Mouse (Mus musculus) neural tube, embryonic 12.5 days (tissue): ENCODE measurements at regions not wholly inside any gene's neighbourhood (a gene's known extent, or its start where the extent isn't known, plus 50 kb on each side); places are given as distances from the start of the nearest gene placed in this dataset.
"Not testable (repeated sequence)": the region's sequence is repeated elsewhere in the genome, so short reads cannot be mapped to it uniquely, and the experiment has no call there.

Experiments used
- ATAC-seq: fragments of 200-750 bp; cut with Nextera tagmentation; 2 replicates; pipeline ENCODE4 v1.8.0; 2017; ENCODE audit warnings: low read depth, mild to moderate bottlenecking, moderate TSS enrichment, moderate library complexity; ENCODE audit not compliant: low FRiP score
- H3K27ac ChIP-seq: fragments of 300-500 bp; sonication (generic); 2 replicates; pipeline ENCODE4 v1.5.1; 2016
- H3K27me3 ChIP-seq: fragments of 300-500 bp; sonication (generic); replicated peaks from 2 replicates; pipeline ENCODE4 v1.6.1; 2016; ENCODE audit warnings: mild to moderate bottlenecking
- H3K36me3 ChIP-seq: fragments of 300-500 bp; sonication (generic); 2 replicates; pipeline ENCODE4 v1.6.1; 2016; ENCODE audit warnings: mild to moderate bottlenecking
- H3K4me1 ChIP-seq: fragments of 300-500 bp; sonication (generic); 2 replicates; pipeline ENCODE4 v1.6.1; 2016
- H3K4me2 ChIP-seq: fragments of 300-500 bp; sonication (generic); replicated peaks from 2 replicates; pipeline ENCODE4 v1.6.1; 2016; ENCODE audit warnings: mild to moderate bottlenecking
- H3K4me3 ChIP-seq: fragments of 300-500 bp; sonication (generic); 2 replicates; pipeline ENCODE4 v1.5.1; 2016
- H3K9ac ChIP-seq: fragments of 300-500 bp; sonication (generic); 2 replicates; pipeline ENCODE4 v1.6.1; 2016; ENCODE audit warnings: mild to moderate bottlenecking
- H3K9me3 ChIP-seq: fragments of 300-500 bp; sonication (generic); 2 replicates; pipeline ENCODE4 v1.6.1; 2016; ENCODE audit warnings: mild to moderate bottlenecking
- WGBS: fragments of 180-500 bp; shearing (Covaris S2); methylation state at CpG from one replicate; pipeline ENCODE4 v1.1.7; 2016; 5-methylcytosine and 5-hydroxymethylcytosine counted together

DNA sequence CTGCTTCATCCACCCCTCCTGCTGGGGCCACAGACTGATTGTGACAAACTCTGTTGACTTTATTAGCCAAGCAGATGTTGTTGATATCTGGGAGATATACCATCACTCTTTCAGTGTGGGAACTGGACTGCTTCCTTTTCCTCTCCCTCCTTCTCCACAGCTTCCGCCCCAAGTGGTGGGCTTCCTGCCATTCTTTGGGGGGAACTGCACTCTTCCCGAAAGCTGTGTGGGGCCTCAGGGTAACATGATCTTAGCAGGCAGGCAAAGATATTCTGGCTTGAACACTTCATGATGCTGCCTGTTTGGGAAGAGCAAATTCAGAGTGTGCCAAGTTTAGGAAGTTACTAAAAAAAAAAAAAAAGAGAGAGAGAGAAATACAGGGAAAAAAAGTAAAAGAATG, 267.1 kb upstream of the Maf start:
- Histone ChIP-seq H3K4me1 (no peaks in the 10 kb centered on the region), H3K27me3 (no peaks in the 10 kb centered on the region), H3K9ac (no peak overlapping the region), H3K27ac (no peak overlapping the region), H3K4me3 (no peak overlapping the region), H3K36me3 (no peaks in the 10 kb centered on the region), H3K9me3 (no peaks in the 10 kb centered on the region), H3K4me2 (no peak overlapping the region)
- 64% methylated on average over 2 of the region's 2 CpGs for WGBS
- ATAC-seq, result no peak

GRCm38 (mm10) chr8:115971351-115971750, 263.8 kb upstream of the Maf start:
- not testable (repeated sequence) for H3K4me1 ChIP-seq, H3K4me2 ChIP-seq, H3K27ac ChIP-seq, ATAC-seq, H3K36me3 ChIP-seq, H3K4me3 ChIP-seq, H3K9ac ChIP-seq, H3K9me3 ChIP-seq, H3K27me3 ChIP-seq
- WGBS, result 86% methylated on average over 2 of the region's 2 CpGs

DNA sequence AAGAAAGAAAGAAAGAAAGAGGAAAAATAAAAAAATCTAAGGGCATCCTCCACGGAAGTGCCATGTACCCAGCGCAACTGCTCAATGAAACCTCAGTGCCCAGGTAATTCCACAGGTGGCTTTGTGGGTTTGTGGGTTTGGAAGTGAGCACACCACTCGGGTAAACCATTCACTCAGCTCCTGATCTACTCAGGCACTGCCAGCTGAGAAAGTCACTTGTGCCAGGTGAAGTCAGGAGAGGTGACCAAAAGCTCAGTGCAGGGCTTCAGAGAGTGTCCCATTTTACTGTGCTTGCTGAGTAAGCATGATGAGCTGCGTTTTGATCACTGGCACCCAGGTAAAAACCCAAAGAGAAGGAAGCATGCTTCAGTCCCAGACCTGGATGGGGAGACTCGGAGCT, 260.5 kb upstream of the Maf start:
- no peak overlapping the region for H3K27ac ChIP-seq
- no peaks in the 10 kb centered on the region for H3K27me3 ChIP-seq
- no peak overlapping the region for H3K4me2 ChIP-seq
- H3K9ac ChIP-seq, result no peak overlapping the region
- H3K4me1 ChIP-seq, result no peaks in the 10 kb centered on the region
- H3K36me3 ChIP-seq, result no peaks in the 10 kb centered on the region
- WGBS, result 84% methylated on average over 5 of the region's 5 CpGs
- H3K9me3 ChIP-seq, result no peaks in the 10 kb centered on the region
- no peak overlapping the region for H3K4me3 ChIP-seq
- no peak for ATAC-seq

DNA sequence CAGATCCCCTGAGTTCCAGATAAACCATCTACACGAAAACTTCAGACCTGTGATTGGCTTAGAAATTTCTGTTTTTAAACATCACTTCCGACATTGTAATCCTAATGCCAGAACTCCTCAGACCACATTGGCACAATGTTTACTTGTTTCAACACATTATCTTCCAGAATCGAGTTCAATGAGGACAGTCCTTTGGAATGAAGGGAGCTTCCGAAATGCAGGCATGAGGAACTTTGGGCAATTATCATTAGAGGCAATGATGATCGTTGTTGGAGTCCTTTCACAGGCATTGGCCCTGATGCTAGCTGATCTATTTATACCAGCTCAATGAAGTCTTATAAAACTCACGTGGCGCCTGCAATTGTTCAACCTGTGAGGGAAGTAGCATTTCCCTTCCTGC, 258.4 kb upstream of the Maf start:
- ATAC-seq, result no peak

DNA sequence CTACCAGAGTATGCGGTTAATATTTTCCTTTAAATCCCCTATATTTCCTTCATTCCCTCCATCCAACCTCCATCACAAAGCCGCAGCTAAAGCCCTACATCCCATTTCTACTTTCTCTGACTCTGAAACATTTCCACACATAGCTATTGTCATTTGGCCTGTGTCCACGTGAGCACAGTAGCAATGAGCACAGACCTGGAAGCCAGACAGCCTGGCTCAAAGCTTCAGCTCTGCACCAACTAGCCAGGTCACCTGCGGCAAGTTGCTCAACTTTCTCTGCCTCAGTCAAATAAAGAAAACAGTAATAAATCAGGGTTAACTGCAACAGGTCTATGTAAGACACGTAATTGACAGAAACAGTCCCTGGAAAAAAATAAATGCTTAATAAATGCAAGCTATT, 247.8 kb upstream of the Maf start:
- H3K27me3 ChIP-seq, result no peaks in the 10 kb centered on the region
- H3K9ac ChIP-seq, result no peak overlapping the region
- no peak overlapping the region for H3K4me3 ChIP-seq
- no peak for ATAC-seq
- no peak overlapping the region for H3K4me2 ChIP-seq
- 83% methylated on average over 5 of the region's 5 CpGs for WGBS
- H3K27ac ChIP-seq, result no peak overlapping the region
- H3K36me3 ChIP-seq, result no peaks in the 10 kb centered on the region
- no peaks in the 10 kb centered on the region for H3K9me3 ChIP-seq
- H3K4me1 ChIP-seq, result no peaks in the 10 kb centered on the region

More for the DNA sequence above, 258.4 kb upstream of the Maf start:
- no peaks in the 10 kb centered on the region for H3K36me3 ChIP-seq
- no peak overlapping the region for H3K4me3 ChIP-seq
- H3K27me3 ChIP-seq, result no peaks in the 10 kb centered on the region
- H3K27ac ChIP-seq, result no peak overlapping the region
- H3K9me3 ChIP-seq, result no peaks in the 10 kb centered on the region
- H3K4me1 ChIP-seq, result no peaks in the 10 kb centered on the region
- no peak overlapping the region for H3K4me2 ChIP-seq
- H3K9ac ChIP-seq, result no peak overlapping the region
- WGBS, result 75% methylated on average over 7 of the region's 7 CpGs

- ATAC-seq, result no peak
- 89% methylated on average over 7 of the region's 7 CpGs for WGBS
Observed at GRCm38 (mm10) chr8:115953783-115954470, 246.3 kb upstream of the Maf start.

DNA sequence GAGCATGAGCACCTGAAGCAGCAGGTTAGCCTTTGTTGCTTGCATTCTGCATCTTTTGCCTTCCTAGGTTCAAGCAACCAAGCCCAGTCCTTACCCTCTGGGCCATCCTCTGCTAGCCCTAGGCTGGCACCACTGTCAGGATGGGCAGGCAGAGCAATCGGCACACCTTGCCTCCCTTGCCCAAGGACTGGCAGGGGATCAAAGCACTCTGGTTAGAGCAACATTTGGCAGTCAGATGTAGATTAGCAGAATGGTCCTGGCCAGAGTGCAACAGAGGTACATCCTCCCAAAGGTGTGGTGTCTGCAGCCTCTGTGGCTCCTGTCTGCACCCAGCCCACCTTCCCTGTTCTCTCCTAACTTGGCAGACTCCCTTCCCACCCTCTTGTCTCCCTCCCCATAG, 244.9 kb upstream of the Maf start:
- Histone ChIP-seq H3K4me3 (no peak overlapping the region), H3K27me3 (no peaks in the 10 kb centered on the region), H3K9ac (no peak overlapping the region), H3K36me3 (no peaks in the 10 kb centered on the region), H3K9me3 (no peaks in the 10 kb centered on the region), H3K4me1 (no peaks in the 10 kb centered on the region), H3K27ac (no peak overlapping the region), H3K4me2 (no peak overlapping the region)
- no peak for ATAC-seq
- 95% methylated on average over 1 of the region's 1 CpGs for WGBS

More at GRCm38 (mm10) chr8:115953783-115954470, 246.3 kb upstream of the Maf start:
- Histone ChIP-seq H3K4me3 (no peak overlapping the region), H3K27me3 (no peaks in the 10 kb centered on the region), H3K36me3 (no peaks in the 10 kb centered on the region), H3K9me3 (no peaks in the 10 kb centered on the region), H3K4me1 (no peaks in the 10 kb centered on the region), H3K9ac (no peak overlapping the region), H3K4me2 (no peak overlapping the region), H3K27ac (no peak overlapping the region)

DNA sequence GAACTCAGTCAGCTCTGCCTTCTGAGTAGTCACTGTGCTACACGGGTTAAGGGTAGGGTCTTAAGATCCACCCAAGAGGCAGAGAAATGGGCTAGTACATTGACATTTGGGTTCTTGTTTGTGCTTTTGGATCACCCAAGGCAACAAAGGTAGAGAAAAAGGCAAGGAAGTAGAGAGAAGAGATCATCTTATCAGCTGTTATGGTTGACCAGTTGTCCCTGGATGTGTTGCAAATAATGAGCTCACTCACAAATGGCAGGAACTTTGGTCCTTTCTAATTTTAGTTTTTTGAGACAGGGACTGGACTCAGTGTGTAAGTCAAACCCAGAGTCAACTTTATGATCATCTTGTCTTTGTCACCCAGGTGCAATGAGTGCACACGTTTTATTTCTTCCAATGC, 241.3 kb upstream of the Maf start:
- no peak overlapping the region for H3K4me3 ChIP-seq
- ATAC-seq, result no peak
- 88% methylated on average over 2 of the region's 2 CpGs for WGBS
- no peak overlapping the region for H3K27ac ChIP-seq
- no peaks in the 10 kb centered on the region for H3K36me3 ChIP-seq
- no peaks in the 10 kb centered on the region for H3K27me3 ChIP-seq
- H3K9ac ChIP-seq, result no peak overlapping the region
- H3K9me3 ChIP-seq, result no peaks in the 10 kb centered on the region
- H3K4me1 ChIP-seq, result no peaks in the 10 kb centered on the region
- H3K4me2 ChIP-seq, result no peak overlapping the region

GRCm38 (mm10) chr8:115948036-115948435, 240.4 kb upstream of the Maf start:
- Histone ChIP-seq H3K4me2 (no peak overlapping the region), H3K36me3 (no peaks in the 10 kb centered on the region), H3K9me3 (no peaks in the 10 kb centered on the region), H3K9ac (no peak overlapping the region), H3K4me1 (peaks cover 5% of the 10 kb centered on the region), H3K27me3 (no peaks in the 10 kb centered on the region), H3K4me3 (no peak overlapping the region), H3K27ac (no peak overlapping the region)
- no peak for ATAC-seq
- WGBS, result 83% methylated on average over 2 of the region's 2 CpGs

DNA sequence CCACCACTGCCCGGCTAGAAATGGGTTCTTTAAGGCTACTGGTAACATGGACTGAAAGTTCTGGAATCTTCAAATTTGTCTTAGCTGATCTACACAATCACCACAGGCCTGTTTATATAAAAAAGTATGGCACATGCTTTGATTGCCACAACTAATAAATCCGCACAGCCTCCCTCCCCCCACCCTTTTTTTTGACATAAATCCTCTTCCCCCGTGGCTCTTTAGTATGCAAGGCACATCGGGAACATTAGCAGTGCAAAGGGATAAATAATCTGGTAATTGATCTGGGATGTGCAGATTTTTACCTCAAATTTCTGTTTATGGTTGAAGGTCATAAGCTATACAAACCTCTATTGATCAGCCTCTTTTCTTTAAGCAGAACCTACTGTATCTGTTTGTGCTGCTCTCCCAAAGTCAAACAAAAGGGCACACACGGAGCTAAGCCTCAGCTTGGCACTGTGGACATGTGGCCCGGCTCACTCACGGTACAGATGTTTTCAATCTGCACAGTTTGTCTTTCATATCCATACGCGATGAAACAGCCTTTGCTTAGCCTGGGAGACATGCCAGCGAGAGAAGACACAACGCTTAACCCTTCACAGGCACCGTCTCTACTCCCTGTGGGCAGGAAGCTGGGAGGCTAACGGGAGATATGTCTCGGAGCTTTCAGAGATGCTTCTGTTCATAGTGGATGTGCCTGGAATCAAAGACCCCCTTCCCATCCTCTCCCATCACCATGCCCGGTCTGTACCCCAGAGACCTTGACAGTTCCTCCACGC, 235.3 kb upstream of the Maf start:
- Histone ChIP-seq H3K27ac (no peak overlapping the region), H3K9me3 (no peaks in the 10 kb centered on the region), H3K36me3 (no peaks in the 10 kb centered on the region), H3K9ac (no peak overlapping the region), H3K27me3 (no peaks in the 10 kb centered on the region), H3K4me1 (peaks cover 7% of the 10 kb centered on the region), H3K4me3 (no peak overlapping the region), H3K4me2 (peak overlapping the region; percentile 7; the same call in 1 of the 2 replicates)
- WGBS, result 57% methylated on average over 16 of the region's 16 CpGs
- peak; percentile 17; the same call in 1 of the 2 replicates for ATAC-seq

DNA sequence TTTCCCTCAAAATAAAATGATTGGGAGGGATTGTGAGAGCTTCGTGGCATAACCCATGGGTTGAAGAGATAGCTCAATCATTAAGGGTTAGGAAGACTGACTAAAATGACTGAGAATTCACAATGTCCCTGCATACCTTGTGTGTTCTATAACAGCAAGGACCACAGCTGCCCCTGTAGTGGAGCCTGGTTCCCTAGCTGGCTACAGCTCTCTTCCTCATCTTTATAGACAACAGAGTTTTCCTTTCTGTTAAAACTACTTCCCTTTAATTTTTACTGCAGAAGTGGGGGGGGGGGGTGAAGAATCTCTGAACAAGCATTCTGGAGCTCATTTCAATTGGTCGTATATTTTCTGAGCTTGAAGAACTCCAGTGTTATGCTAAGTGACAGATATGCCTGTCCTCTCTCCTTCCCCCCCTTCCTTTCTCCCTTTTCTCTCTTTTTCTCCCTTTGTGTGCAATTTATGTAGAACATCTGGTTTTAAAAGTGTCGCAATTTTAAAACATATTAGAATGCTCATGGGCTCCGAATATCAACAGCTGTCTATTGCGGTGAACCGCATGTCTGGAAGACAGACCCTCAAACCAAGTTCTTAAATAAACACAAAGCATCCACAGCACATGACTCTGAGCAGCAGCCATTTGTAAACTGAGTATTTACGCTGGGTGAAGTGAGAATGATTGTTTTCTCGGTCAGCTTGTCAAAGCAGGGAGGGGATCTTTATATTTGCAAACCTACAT, 222.0 kb upstream of the Maf start:
- Histone ChIP-seq H3K27ac (no peak overlapping the region), H3K9me3 (no peaks in the 10 kb centered on the region), H3K36me3 (no peaks in the 10 kb centered on the region), H3K4me1 (peaks cover 7% of the 10 kb centered on the region; the same call in 1 of the 2 replicates), H3K4me2 (no peak overlapping the region), H3K4me3 (no peak overlapping the region), H3K9ac (no peak overlapping the region), H3K27me3 (no peaks in the 10 kb centered on the region)
- ATAC-seq, result no peak
- 62% methylated on average over 8 of the region's 8 CpGs for WGBS

DNA sequence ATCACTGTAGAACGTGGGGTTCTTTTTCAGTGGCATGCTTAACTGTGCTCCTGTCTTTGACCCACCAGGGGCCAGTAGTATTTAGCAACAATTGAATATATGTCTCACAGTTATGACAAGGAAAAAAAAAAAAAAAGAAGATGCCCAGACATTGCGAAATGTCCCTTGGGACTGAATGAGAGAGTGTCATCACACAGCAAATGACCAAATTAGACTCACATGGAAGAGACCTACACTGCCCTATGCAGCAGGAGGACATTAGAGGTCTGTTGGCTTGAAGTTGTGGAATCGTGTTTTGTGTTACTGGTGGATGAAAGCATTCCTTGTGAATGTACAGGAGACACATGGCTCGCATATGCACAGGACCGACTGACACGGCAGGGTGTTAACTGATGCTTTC, 214.3 kb upstream of the Maf start:
- Histone ChIP-seq H3K4me2 (no peak overlapping the region), H3K36me3 (no peaks in the 10 kb centered on the region), H3K4me1 (no peaks in the 10 kb centered on the region), H3K27ac (no peak overlapping the region), H3K4me3 (no peak overlapping the region), H3K27me3 (no peaks in the 10 kb centered on the region), H3K9me3 (no peaks in the 10 kb centered on the region), H3K9ac (no peak overlapping the region)
- WGBS, result 89% methylated on average over 6 of the region's 6 CpGs
- no peak for ATAC-seq
